In genomic region chr2:109510070-109510979, GRCm38 (mm10) we compare ENCODE assay signal across 10 mouse cellular contexts.
DNase-seq lines count a peak whose midpoint lies in the region; ATAC-seq lines count a peak whose summit lies in the region.
"Had no signal": no experiment of that assay in that cellular context is flagged by ENCODE, and none has a peak within 500 bp of the region (broad histone marks: within the 10 kb centered on the region; RNA-seq: fewer than 3 reads in every experiment).

No protein-coding gene starts in this region.

- H3K4me1 ChIP-seq in hindbrain, embryonic 11.5 days (replicated peaks; ENCODE audit: control insufficient read depth, insufficient read depth, low read length): no peaks in the 10 kb centered on the region
- H3K4me1 ChIP-seq in hindbrain, embryonic 10.5 days (replicated peaks): peaks cover 7% of the 10 kb centered on the region; the same call in 1 of the 2 replicates
- peaks cover 12% of the 10 kb centered on the region; the same call in 1 of the 2 replicates for H3K4me1 ChIP-seq in neural tube, embryonic 12.5 days
- H3K4me1 ChIP-seq: heart, embryonic 15.5 days had no signal

- 57% methylated on average over 8 of the region's 8 CpGs for WGBS in hindbrain, embryonic 11.5 days
- WGBS in hindbrain, embryonic 10.5 days: 67% methylated on average over 8 of the region's 8 CpGs
- WGBS in neural tube, embryonic 12.5 days: 27% methylated on average over 8 of the region's 8 CpGs

- DNase-seq in hindbrain, embryonic 11.5 days (ENCODE audit: low spot score): peak; percentile 14
- DNase-seq in hindbrain, embryonic 10.5 days (ENCODE audit: low spot score): no peak
- peak; percentile 40 for DNase-seq in embryo, embryonic 10.5 days (ENCODE audit: low spot score)
- peak; percentile 30 for DNase-seq in kidney, adult 9 months
- DNase-seq in adrenal gland, adult 2 months: no peak
- no peak for DNase-seq in thymus, postnatal 14 days
- DNase-seq in thymus, postnatal 36 days: no peak

- H3K27ac ChIP-seq in hindbrain, embryonic 11.5 days (ENCODE audit: low read depth, low read length): no peak overlapping the region
- H3K27ac ChIP-seq in hindbrain, embryonic 10.5 days: no peak overlapping the region
- no peak overlapping the region for H3K27ac ChIP-seq in neural tube, embryonic 12.5 days
- H3K27ac ChIP-seq: embryonic facial prominence, embryonic 12.5 days; heart, embryonic 15.5 days had no signal

- H3K9me3 ChIP-seq in hindbrain, embryonic 11.5 days (ENCODE audit: control insufficient read depth, low read length): no peaks in the 10 kb centered on the region
- H3K9me3 ChIP-seq in hindbrain, embryonic 10.5 days: no peaks in the 10 kb centered on the region
- no peaks in the 10 kb centered on the region for H3K9me3 ChIP-seq in neural tube, embryonic 12.5 days
- H3K9me3 ChIP-seq: embryonic facial prominence, embryonic 12.5 days; heart, embryonic 15.5 days had no signal

- H3K27me3 ChIP-seq in hindbrain, embryonic 11.5 days (ENCODE audit: control insufficient read depth, insufficient read depth, low read length): no peaks in the 10 kb centered on the region
- H3K27me3 ChIP-seq in hindbrain, embryonic 10.5 days (ENCODE audit: insufficient read depth, poor library complexity, severe bottlenecking): no peaks in the 10 kb centered on the region
- H3K27me3 ChIP-seq in neural tube, embryonic 12.5 days (replicated peaks): no peaks in the 10 kb centered on the region; the same call in 1 of the 2 replicates
- H3K27me3 ChIP-seq: embryonic facial prominence, embryonic 12.5 days; heart, embryonic 15.5 days had no signal

- H3K4me2 ChIP-seq in hindbrain, embryonic 11.5 days (replicated peaks; ENCODE audit: low read depth, low read length): no peak overlapping the region
- H3K4me2 ChIP-seq in neural tube, embryonic 12.5 days (replicated peaks): peak overlapping the region; percentile 22; the same call in 1 of the 2 replicates
- H3K4me2 ChIP-seq: embryonic facial prominence, embryonic 12.5 days; heart, embryonic 15.5 days had no signal

- no peak overlapping the region for H3K9ac ChIP-seq in hindbrain, embryonic 11.5 days (ENCODE audit: low read depth, low read length)
- no peak overlapping the region for H3K9ac ChIP-seq in neural tube, embryonic 12.5 days
- H3K9ac ChIP-seq: embryonic facial prominence, embryonic 12.5 days; heart, embryonic 15.5 days had no signal

- H3K4me3 ChIP-seq in hindbrain, embryonic 11.5 days (ENCODE audit: low read depth, low read length): no peak overlapping the region
- no peak overlapping the region for H3K4me3 ChIP-seq in hindbrain, embryonic 10.5 days
- no peak overlapping the region for H3K4me3 ChIP-seq in neural tube, embryonic 12.5 days
- H3K4me3 ChIP-seq: embryonic facial prominence, embryonic 12.5 days; heart, embryonic 15.5 days had no signal

- H3K36me3 ChIP-seq in hindbrain, embryonic 11.5 days (ENCODE audit: control insufficient read depth, insufficient read depth, low read length): no peaks in the 10 kb centered on the region
- H3K36me3 ChIP-seq in hindbrain, embryonic 10.5 days: no peaks in the 10 kb centered on the region
- no peaks in the 10 kb centered on the region for H3K36me3 ChIP-seq in neural tube, embryonic 12.5 days
- H3K36me3 ChIP-seq: embryonic facial prominence, embryonic 12.5 days; heart, embryonic 15.5 days had no signal

- ATAC-seq in hindbrain, embryonic 11.5 days (ENCODE audit: low FRiP score): peak; percentile 80
- ATAC-seq in neural tube, embryonic 12.5 days (ENCODE audit: low FRiP score, low read depth): peak; percentile 93

Comparison
In these comparisons a context has a peak if more than half of its experiments do, and no peak if none do; other contexts are left out.
1. DNase-seq: peak in hindbrain, embryonic 11.5 days (single experiment), embryo, embryonic 10.5 days (single experiment) and kidney, adult 9 months (single experiment); none in hindbrain, embryonic 10.5 days (single experiment), adrenal gland, adult 2 months (single experiment), thymus, postnatal 14 days (single experiment) and thymus, postnatal 36 days (0 of 2).